Mouse (Mus musculus): ENCODE data around the gene Mga.

Mga gene

GRCm38 (mm10) chr2:119988952-119989351 lies 91.9 kb downstream of the Mga start:
- no peak for DNase-seq

- no peak for DNase-seq
These were observed 93.9 kb downstream of the Mga start for GRCm38 (mm10) chr2:119990881-119991280.

- DNase-seq, result no peak
These were observed 95.3 kb downstream of the Mga start for GRCm38 (mm10) chr2:119992349-119992748.

GRCm38 (mm10) chr2:119993515-119993914 lies 96.5 kb downstream of the Mga start:
- no peak for DNase-seq

GRCm38 (mm10) chr2:119994839-119995238 lies 97.8 kb downstream of the Mga start:
- no peak for DNase-seq

GRCm38 (mm10) chr2:119995391-119996281 lies 98.6 kb downstream of the Mga start:
- peak; percentile 94 for DNase-seq

GRCm38 (mm10) chr2:119997354-119997753 lies 100.3 kb downstream of the Mga start:
- peak; percentile 91 for DNase-seq

- DNase-seq, result no peak
These were observed 102.7 kb downstream of the Mga start for GRCm38 (mm10) chr2:119999731-120000130.

- DNase-seq, result no peak
These were observed 104.0 kb downstream of the Mga start for GRCm38 (mm10) chr2:120000882-120001584.

GRCm38 (mm10) chr2:120001956-120002355 lies 104.9 kb downstream of the Mga start:
- no peak for DNase-seq

- DNase-seq, result no peak
These were observed 106.9 kb downstream of the Mga start for GRCm38 (mm10) chr2:120003970-120004369.

GRCm38 (mm10) chr2:120006696-120007095 lies 109.7 kb downstream of the Mga start:
- no peak for DNase-seq

- no peak for DNase-seq
These were observed 110.7 kb downstream of the Mga start for GRCm38 (mm10) chr2:120007680-120008210.

GRCm38 (mm10) chr2:120008672-120009071 lies 111.6 kb downstream of the Mga start:
- peak; percentile 92 for DNase-seq

- DNase-seq, result peak; percentile 91
These were observed 114.6 kb downstream of the Mga start for GRCm38 (mm10) chr2:120011462-120012200.

- no peak for DNase-seq
These were observed 115.9 kb downstream of the Mga start for GRCm38 (mm10) chr2:120012924-120013323.

- no peak for DNase-seq
These were observed 116.9 kb downstream of the Mga start for GRCm38 (mm10) chr2:120013831-120014486.

- no peak for DNase-seq
These were observed 118.9 kb downstream of the Mga start for GRCm38 (mm10) chr2:120015882-120016281.

GRCm38 (mm10) chr2:120017599-120017998 lies 120.6 kb downstream of the Mga start:
- DNase-seq, result peak; percentile 83
